Mouse (Mus musculus) spleen, adult 2 months (tissue): ENCODE measurements around the gene Smox. TPM values are rescaled to one million over a fixed set of nuclear protein-coding genes. Genes with fewer than 3 reads are reported as not detected.

Experiments
- DNase-seq, 2 experiments: peaks; one replicate each; pipeline versions ENCODE4 v3.0.0 to v3.0.0-alpha.2; 2012 to 2021; ENCODE audit warnings: low spot score in 2 of 2, low read depth in 1 of 2
- H3K27ac ChIP-seq: fragments of 200-500 bp; 2 replicates; pipeline ENCODE4 v1.5.1; 2012; ENCODE audit warnings: low read length, inconsistent platforms; ENCODE audit not compliant: insufficient read depth
- H3K27me3 ChIP-seq: fragments of 200-500 bp; 2 replicates; pipeline ENCODE4 v1.6.1; 2012; ENCODE audit warnings: mild to moderate bottlenecking, moderate library complexity, low read length, inconsistent platforms; ENCODE audit not compliant: control insufficient read depth, insufficient read depth
- H3K36me3 ChIP-seq: fragments of 200-500 bp; 2 replicates; pipeline ENCODE4 v1.6.1; 2012; ENCODE audit warnings: mild to moderate bottlenecking, low read length, inconsistent platforms; ENCODE audit not compliant: control insufficient read depth, insufficient read depth
- H3K4me1 ChIP-seq: fragments of 200-500 bp; 2 replicates; pipeline ENCODE4 v1.6.1; 2011; ENCODE audit warnings: inconsistent platforms; ENCODE audit not compliant: control insufficient read depth, insufficient read depth, insufficient read length
- H3K4me3 ChIP-seq: fragments of 200-500 bp; 2 replicates; pipeline ENCODE4 v1.5.1; 2011; ENCODE audit warnings: mild to moderate bottlenecking, inconsistent platforms; ENCODE audit not compliant: insufficient read depth, insufficient read length; ENCODE audit errors: extremely low read depth
- CTCF ChIP-seq: fragments of 200-500 bp; IDR thresholded peaks from 2 replicates; pipeline ENCODE4 v1.5.1; 2011; ENCODE audit warnings: mild to moderate bottlenecking, inconsistent platforms; ENCODE audit not compliant: insufficient read depth, insufficient read length, insufficient replicate concordance; ENCODE audit errors: extremely low read depth
- POLR2A ChIP-seq: fragments of 200-500 bp; IDR thresholded peaks from 2 replicates; pipeline ENCODE4 v1.6.1; 2011; ENCODE audit warnings: low read depth, low read length, inconsistent platforms
- WGBS: fragments of 180-500 bp; shearing (Covaris S2); methylation state at CpG from one replicate; pipeline ENCODE4 v1.1.7; 2018; 5-methylcytosine and 5-hydroxymethylcytosine counted together
- polyA plus RNA-seq: library from polyadenylated mRNA; depleted of rRNA; stranded (reverse); fragments of >200 nt; gene quantifications from 2 replicates; pipeline ENCODE4 v1.2.3, GENCODE M21; 2012; rRNA removed

Gene Smox
- polyA plus RNA-seq, 1 experiment = 91.7 TPM

DNA sequence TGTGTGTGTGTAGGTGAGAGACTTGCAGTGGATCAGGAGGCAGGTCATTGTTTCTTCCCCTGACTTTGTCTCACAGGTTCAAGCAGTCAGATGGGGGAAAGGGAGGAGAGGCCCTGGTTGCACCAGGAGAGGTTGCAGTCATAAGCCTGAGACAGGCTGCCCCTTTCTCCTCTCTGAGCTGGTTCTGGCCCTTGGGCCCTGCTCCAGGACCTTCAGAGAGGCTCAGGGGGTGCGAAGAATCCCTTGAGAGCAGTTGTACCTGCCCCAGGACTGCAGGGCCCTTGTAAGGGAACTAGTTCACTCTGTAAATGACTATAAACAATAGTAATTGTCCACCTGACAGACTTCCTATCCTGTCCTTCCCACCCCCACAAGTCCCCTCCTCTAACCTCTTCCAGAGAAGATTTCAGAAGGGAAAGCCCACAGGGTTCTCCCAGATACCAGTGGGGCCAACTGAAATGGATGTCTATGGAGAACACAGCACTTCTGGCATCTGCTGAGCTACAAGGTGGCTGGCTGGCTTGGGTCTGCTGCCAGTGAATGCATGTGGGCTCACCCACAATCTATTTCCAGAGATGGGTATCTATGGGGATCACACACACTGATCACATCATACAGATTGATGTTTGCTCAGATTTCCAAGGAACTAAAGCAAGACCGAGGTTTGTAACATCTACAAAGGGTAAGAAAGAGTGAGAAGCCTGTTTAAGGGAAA, 69.1 kb downstream of the Smox start:
- no peak overlapping the region for H3K4me3 ChIP-seq
- DNase-seq = no peak
- H3K4me1 ChIP-seq = no peaks in the 10 kb centered on the region
- no peak overlapping the region for H3K27ac ChIP-seq
- 46% methylated on average over 2 of the region's 2 CpGs for WGBS
- no peaks in the 10 kb centered on the region for H3K36me3 ChIP-seq
- H3K27me3 ChIP-seq = peaks cover 17% of the 10 kb centered on the region
- no peak for TF ChIP-seq CTCF
- TF ChIP-seq POLR2A = no peak

- Histone ChIP-seq H3K27me3 (peaks cover 17% of the 10 kb centered on the region), H3K4me3 (peak overlapping the region; percentile 28; the same call in 1 of the 2 replicates), H3K27ac (peak overlapping the region; percentile 26; the same call in 1 of the 2 replicates), H3K36me3 (no peaks in the 10 kb centered on the region), H3K4me1 (no peaks in the 10 kb centered on the region)
- 9% methylated on average over 33 of the region's 33 CpGs for WGBS
- TF ChIP-seq CTCF (no peak), POLR2A (no peak)
- DNase-seq = no peak
Measured at GRCm38 (mm10) chr2:131561344-131561870, 70.1 kb downstream of the Smox start.

DNA sequence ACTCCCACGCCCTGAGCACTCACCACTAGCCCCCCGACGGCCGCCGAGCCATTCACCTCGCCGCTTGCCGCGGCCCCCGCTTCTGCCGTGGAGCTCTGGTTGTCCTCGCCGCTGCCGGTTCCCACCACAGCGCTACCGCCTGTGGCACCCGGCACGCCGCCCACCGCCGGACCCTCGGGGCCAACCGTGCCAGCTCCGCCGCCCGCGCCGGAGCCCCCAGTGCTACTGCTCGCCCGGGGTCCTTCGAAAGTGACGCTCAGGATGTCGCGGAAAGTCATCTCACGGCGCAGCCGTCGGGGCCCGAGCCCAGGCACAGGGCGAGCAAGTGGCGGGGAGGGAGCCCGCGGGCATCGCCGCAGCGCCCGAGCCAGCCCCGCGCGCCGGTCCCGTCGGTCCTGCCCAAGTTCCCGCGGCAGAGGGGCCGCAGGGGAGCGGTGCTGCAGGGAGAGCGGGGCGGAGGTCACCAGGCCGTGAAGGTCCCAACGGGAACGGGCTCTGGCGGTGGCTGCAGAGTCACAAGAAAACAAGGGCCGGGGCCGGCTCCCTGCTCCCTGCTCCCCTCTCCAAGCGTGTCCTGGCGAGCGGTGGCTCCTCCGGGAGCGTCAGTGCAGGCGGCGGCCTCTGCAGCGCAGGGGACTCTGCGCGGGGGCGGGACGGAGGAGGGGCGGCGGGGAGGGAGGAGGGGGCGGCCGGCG, 70.7 kb downstream of the Smox start, which contains the start of gene Adra1d:
TSS of gene Adra1d (minus strand) at position 393 of the 695 bp plus-strand sequence.
- TF ChIP-seq CTCF (no peak), POLR2A (no peak)
- Histone ChIP-seq H3K27me3 (peaks cover 17% of the 10 kb centered on the region), H3K4me3 (peak within 1 kb of the TSS; percentile 29; the same call in 1 of the 2 replicates), H3K4me1 (no peaks in the 10 kb centered on the region), H3K36me3 (no peaks in the 10 kb centered on the region), H3K27ac (peak within 1 kb of the TSS; percentile 26; the same call in 1 of the 2 replicates)
- no peak for DNase-seq
- 5% methylated on average over 68 of the region's 82 CpGs for WGBS

DNA sequence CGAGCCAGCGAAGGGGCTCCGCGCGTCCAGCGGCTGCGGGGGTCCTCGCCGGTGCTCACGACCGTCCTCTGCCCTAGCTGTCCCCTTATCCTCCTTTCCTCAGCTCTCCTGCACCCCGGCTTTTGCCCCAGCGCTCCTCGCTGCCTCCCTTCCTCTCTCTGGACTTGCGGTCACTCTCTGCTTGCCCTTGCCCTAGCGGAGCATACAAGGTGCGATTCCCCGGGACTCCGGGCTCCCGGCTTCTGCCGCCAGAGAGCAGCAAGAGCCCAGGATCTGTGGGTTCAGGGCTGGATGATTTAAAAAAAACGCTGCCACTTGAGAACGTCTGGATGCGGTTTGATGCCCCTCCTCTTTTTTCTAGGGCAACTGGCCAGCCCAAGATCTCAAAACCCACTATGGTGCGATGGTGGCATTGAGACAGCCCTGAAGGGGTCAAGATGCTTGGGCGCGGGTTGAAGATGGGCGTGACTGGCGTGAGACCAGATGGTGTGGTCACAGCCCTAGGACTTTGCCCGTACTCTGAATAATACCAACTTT, 71.4 kb downstream of the Smox start:
- no peaks in the 10 kb centered on the region for H3K4me1 ChIP-seq
- H3K36me3 ChIP-seq = no peaks in the 10 kb centered on the region
- H3K4me3 ChIP-seq = peak overlapping the region; percentile 29; the same call in 1 of the 2 replicates
- TF ChIP-seq POLR2A = no peak
- no peak for TF ChIP-seq CTCF
- 10% methylated on average over 22 of the region's 30 CpGs for WGBS
- no peak overlapping the region for H3K27ac ChIP-seq
- H3K27me3 ChIP-seq = peaks cover 17% of the 10 kb centered on the region
- DNase-seq = no peak

Other genes with a start within 250 kb of the Smox start
- gene Pank2, start 229.0 kb upstream of the Smox start, polyA plus RNA-seq = 10.7 and 11.8 TPM in 2 replicates
- 0.94 and 1.2 TPM in 2 replicates for gene Rnf24, start 138.6 kb upstream of the Smox start, polyA plus RNA-seq
- gene Adra1d, start 70.8 kb downstream of the Smox start, polyA plus RNA-seq = 10.0 and 11.8 TPM in 2 replicates